Mouse (Mus musculus): ENCODE data around the gene Tpo. TPM values are rescaled to one million over a fixed set of nuclear protein-coding genes. Genes with fewer than 3 reads are reported as not detected.
A peak's percentile ranks its signal among the peaks of the same experiment; 100 is the strongest.

The Tpo gene
- polyA plus RNA-seq, 1 experiment = not detected

GRCm38 (mm10) chr12:30050235-30050634 lies 82.2 kb downstream of the Tpo start:
- no peaks in the 10 kb centered on the region for H3K4me1 ChIP-seq (ENCODE audit: control insufficient read depth, insufficient read depth, low read length)
- no peak overlapping the region for H3K4me3 ChIP-seq (ENCODE audit: insufficient read depth, low read length)
- TF ChIP-seq POLR2A (IDR thresholded peaks at IDR 0.05; ENCODE audit: low read depth, low read length) (no peak), CTCF (IDR thresholded peaks at IDR 0.05; ENCODE audit: borderline replicate concordance, insufficient read depth, low read length) (peak; percentile 48; the same call in 1 of the 2 replicates)
- H3K27ac ChIP-seq (ENCODE audit: insufficient read depth, low read length) = no peak overlapping the region

- Histone ChIP-seq H3K4me1 (ENCODE audit: control insufficient read depth, insufficient read depth, low read length) (no peaks in the 10 kb centered on the region), H3K4me3 (ENCODE audit: insufficient read depth, low read length) (no peak overlapping the region), H3K27ac (ENCODE audit: insufficient read depth, low read length) (no peak overlapping the region)
- TF ChIP-seq CTCF (IDR thresholded peaks at IDR 0.05; ENCODE audit: borderline replicate concordance, insufficient read depth, low read length) = no peak
- no peak for TF ChIP-seq POLR2A (IDR thresholded peaks at IDR 0.05; ENCODE audit: low read depth, low read length)
Measured at GRCm38 (mm10) chr12:30049818-30050217, 82.6 kb downstream of the Tpo start.

GRCm38 (mm10) chr12:30048848-30049247 lies 83.6 kb downstream of the Tpo start:
- TF ChIP-seq POLR2A (IDR thresholded peaks at IDR 0.05; ENCODE audit: low read depth, low read length) (no peak), CTCF (IDR thresholded peaks at IDR 0.05; ENCODE audit: borderline replicate concordance, insufficient read depth, low read length) (no peak)
- H3K4me1 ChIP-seq (ENCODE audit: control insufficient read depth, insufficient read depth, low read length) = no peaks in the 10 kb centered on the region
- H3K27ac ChIP-seq (ENCODE audit: insufficient read depth, low read length) = no peak overlapping the region
- H3K4me3 ChIP-seq (ENCODE audit: insufficient read depth, low read length) = no peak overlapping the region

GRCm38 (mm10) chr12:30040150-30040549 lies 92.3 kb downstream of the Tpo start:
- Histone ChIP-seq H3K4me3 (ENCODE audit: insufficient read depth, low read length) (no peak overlapping the region), H3K4me1 (ENCODE audit: control insufficient read depth, insufficient read depth, low read length) (peaks cover 11% of the 10 kb centered on the region), H3K27ac (ENCODE audit: insufficient read depth, low read length) (no peak overlapping the region)
- no peak for TF ChIP-seq POLR2A (IDR thresholded peaks at IDR 0.05; ENCODE audit: low read depth, low read length)
- TF ChIP-seq CTCF (IDR thresholded peaks at IDR 0.05; ENCODE audit: borderline replicate concordance, insufficient read depth, low read length) = peak; percentile 73; the same call in 1 of the 2 replicates

GRCm38 (mm10) chr12:30039565-30039964 lies 92.9 kb downstream of the Tpo start:
- no peak overlapping the region for H3K27ac ChIP-seq (ENCODE audit: insufficient read depth, low read length)

GRCm38 (mm10) chr12:30036569-30037055 lies 95.8 kb downstream of the Tpo start:
- no peak overlapping the region for H3K27ac ChIP-seq (ENCODE audit: insufficient read depth, low read length)
- no peak overlapping the region for H3K4me3 ChIP-seq (ENCODE audit: insufficient read depth, low read length)
- no peak for TF ChIP-seq CTCF (IDR thresholded peaks at IDR 0.05; ENCODE audit: borderline replicate concordance, insufficient read depth, low read length)
- TF ChIP-seq POLR2A (IDR thresholded peaks at IDR 0.05; ENCODE audit: low read depth, low read length) = no peak
- H3K4me1 ChIP-seq (ENCODE audit: control insufficient read depth, insufficient read depth, low read length) = peaks cover 11% of the 10 kb centered on the region

More at GRCm38 (mm10) chr12:30039565-30039964, 92.9 kb downstream of the Tpo start:
- H3K4me3 ChIP-seq (ENCODE audit: insufficient read depth, low read length) = no peak overlapping the region
- peak; percentile 85; the same call in 1 of the 2 replicates for TF ChIP-seq CTCF (IDR thresholded peaks at IDR 0.05; ENCODE audit: borderline replicate concordance, insufficient read depth, low read length)
- TF ChIP-seq POLR2A (IDR thresholded peaks at IDR 0.05; ENCODE audit: low read depth, low read length) = no peak
- H3K4me1 ChIP-seq (ENCODE audit: control insufficient read depth, insufficient read depth, low read length) = peaks cover 11% of the 10 kb centered on the region

GRCm38 (mm10) chr12:30035841-30036568 lies 96.4 kb downstream of the Tpo start:
- H3K4me3 ChIP-seq (ENCODE audit: insufficient read depth, low read length) = no peak overlapping the region
- peaks cover 11% of the 10 kb centered on the region for H3K4me1 ChIP-seq (ENCODE audit: control insufficient read depth, insufficient read depth, low read length)
- no peak overlapping the region for H3K27ac ChIP-seq (ENCODE audit: insufficient read depth, low read length)
- TF ChIP-seq POLR2A (IDR thresholded peaks at IDR 0.05; ENCODE audit: low read depth, low read length) (no peak), CTCF (IDR thresholded peaks at IDR 0.05; ENCODE audit: borderline replicate concordance, insufficient read depth, low read length) (no peak)

GRCm38 (mm10) chr12:30035406-30035805 lies 97.0 kb downstream of the Tpo start:
- Histone ChIP-seq H3K27ac (ENCODE audit: insufficient read depth, low read length) (peak overlapping the region; percentile 5; the same call in 1 of the 2 replicates), H3K4me1 (ENCODE audit: control insufficient read depth, insufficient read depth, low read length) (peaks cover 11% of the 10 kb centered on the region), H3K4me3 (ENCODE audit: insufficient read depth, low read length) (no peak overlapping the region)
- TF ChIP-seq POLR2A (IDR thresholded peaks at IDR 0.05; ENCODE audit: low read depth, low read length) = no peak
- no peak for TF ChIP-seq CTCF (IDR thresholded peaks at IDR 0.05; ENCODE audit: borderline replicate concordance, insufficient read depth, low read length)

- Histone ChIP-seq H3K27ac (ENCODE audit: insufficient read depth, low read length) (no peak overlapping the region), H3K4me1 (ENCODE audit: control insufficient read depth, insufficient read depth, low read length) (peaks cover 6% of the 10 kb centered on the region), H3K4me3 (ENCODE audit: insufficient read depth, low read length) (no peak overlapping the region)
- TF ChIP-seq POLR2A (IDR thresholded peaks at IDR 0.05; ENCODE audit: low read depth, low read length) (no peak), CTCF (IDR thresholded peaks at IDR 0.05; ENCODE audit: borderline replicate concordance, insufficient read depth, low read length) (no peak)
Measured at GRCm38 (mm10) chr12:30034681-30035080, 97.7 kb downstream of the Tpo start.

- H3K4me1 ChIP-seq (ENCODE audit: control insufficient read depth, insufficient read depth, low read length) = peaks cover 2% of the 10 kb centered on the region; the same call in 1 of the 2 replicates
- H3K27ac ChIP-seq (ENCODE audit: insufficient read depth, low read length) = no peak overlapping the region
Measured at GRCm38 (mm10) chr12:30030571-30030970, 101.9 kb downstream of the Tpo start.

More at GRCm38 (mm10) chr12:30030571-30030970, 101.9 kb downstream of the Tpo start:
- no peak overlapping the region for H3K4me3 ChIP-seq (ENCODE audit: insufficient read depth, low read length)
- TF ChIP-seq POLR2A (IDR thresholded peaks at IDR 0.05; ENCODE audit: low read depth, low read length) (no peak), CTCF (IDR thresholded peaks at IDR 0.05; ENCODE audit: borderline replicate concordance, insufficient read depth, low read length) (no peak)

Measured in embryonic fibroblast, embryonic 13.5 days (primary cell).